Mouse (Mus musculus): ENCODE measurements around the gene Rpl31.

- TF ChIP-seq POLR2A (IDR thresholded peaks at IDR 0.05; ENCODE audit: low read depth, low read length) = no peak
- TF ChIP-seq CTCF (conservative IDR thresholded peaks at IDR 0.05; ENCODE audit: insufficient read depth, insufficient read length, low read depth, low read length) = no peak
Measured at GRCm38 (mm10) chr1:39398284-39398683, 30.6 kb downstream of the Rpl31 start.

Data from kidney, adult 2 months (tissue).